Mouse (Mus musculus): Measurements from ENCODE around the gene Vps35l.

GRCm38 (mm10) chr7:118783305-118784001 is 43.4 kb downstream of the Vps35l start:
- TF ChIP-seq POLR2A (IDR thresholded peaks at IDR 0.05; ENCODE audit: low read depth, low read length) = no peak
- no peak for TF ChIP-seq CTCF (IDR thresholded peaks at IDR 0.05; ENCODE audit: borderline replicate concordance, insufficient read depth, low read length)

Data from embryonic fibroblast, embryonic 13.5 days (primary cell).